Mouse (Mus musculus) granulocyte monocyte progenitor cell, adult 5-6 weeks (primary cell): ENCODE measurements around the gene Mrpl24. TPM values are rescaled to one million over a fixed set of nuclear protein-coding genes. Genes with fewer than 3 reads are reported as not detected.

Experiments used
- ATAC-seq: replicated peaks from 2 replicates; pipeline ENCODE4 v1.8.0; 2016; ENCODE audit warnings: mild to moderate bottlenecking, moderate TSS enrichment, inconsistent platforms; ENCODE audit not compliant: poor library complexity, severe bottlenecking
- total RNA-seq, 2 experiments: library from RNA; stranded (forward) in 1 of 2; stranded (reverse) in 1 of 2; fragments of 200-712, 200-1000 nt in 1 of 2; fragments of >200 nt in 1 of 2; fragmentation: Nextera tagmentation in 1 of 2; gene quantifications; 2 replicates each; pipeline ENCODE4 v1.2.3; 2014 to 2017

Gene Mrpl24
- total RNA-seq, 2 experiments from 2014 or later: 134 to 165 TPM

GRCm38 (mm10) chr3:87945781-87946540 is 26.7 kb downstream of the Mrpl24 start:
- ATAC-seq: no peak

DNA sequence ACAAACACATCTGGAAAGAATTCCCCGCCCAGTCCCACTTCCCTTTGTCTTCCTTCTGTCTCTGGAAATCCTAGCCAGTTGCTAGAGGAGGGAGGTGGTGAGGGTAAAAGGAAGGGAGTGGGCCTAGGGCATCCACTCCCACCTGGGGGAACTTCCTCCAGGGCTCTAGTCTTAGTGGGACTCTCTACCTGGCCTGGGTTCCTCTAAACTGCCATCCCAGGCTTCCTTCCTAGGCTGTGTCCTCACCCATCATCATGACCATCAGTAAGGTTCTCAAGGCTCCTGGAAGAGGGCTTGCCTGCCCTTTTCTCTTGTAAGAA is 27.2 kb downstream of the Mrpl24 start:
- ATAC-seq: no peak

DNA sequence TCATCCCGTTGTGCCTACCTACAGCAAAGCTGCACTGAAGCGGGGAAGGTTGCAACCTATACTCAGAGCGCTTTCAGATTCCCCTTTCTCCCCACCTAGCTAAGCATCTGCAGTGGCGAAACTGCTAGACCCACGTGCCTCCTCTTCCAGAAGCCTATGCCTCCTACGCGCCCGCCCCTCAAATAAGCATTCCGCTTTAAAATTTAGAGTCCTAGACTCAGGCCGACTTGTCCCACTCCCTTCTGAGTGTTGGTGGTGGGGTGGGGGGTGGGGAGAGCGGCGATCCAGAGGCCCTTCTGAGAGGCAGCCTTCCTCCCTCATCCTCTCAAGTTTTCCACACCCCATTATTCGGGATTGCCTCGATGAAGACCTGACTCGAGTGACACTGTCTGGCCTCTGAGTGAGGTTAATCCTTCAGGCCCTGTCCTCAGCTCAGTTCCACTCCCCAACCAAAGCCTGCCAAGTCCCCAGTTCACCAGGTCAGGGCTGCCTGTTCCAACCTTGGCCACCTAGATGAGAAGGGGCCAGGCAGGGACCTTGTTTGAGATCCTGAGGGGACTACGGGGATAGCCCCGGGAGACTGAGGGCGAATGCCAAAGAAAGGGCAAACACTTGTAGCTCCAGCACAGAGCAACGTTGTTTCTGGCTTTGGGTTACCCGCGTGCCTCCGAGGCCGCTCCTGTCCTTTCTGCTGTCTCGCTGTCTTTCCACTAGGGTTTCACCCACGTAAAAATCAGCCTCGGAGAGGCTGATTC is 27.9 kb downstream of the Mrpl24 start:
- 0 out of 2 replicates have a peak, but pooled peaks have one; percentile 30 for ATAC-seq

DNA sequence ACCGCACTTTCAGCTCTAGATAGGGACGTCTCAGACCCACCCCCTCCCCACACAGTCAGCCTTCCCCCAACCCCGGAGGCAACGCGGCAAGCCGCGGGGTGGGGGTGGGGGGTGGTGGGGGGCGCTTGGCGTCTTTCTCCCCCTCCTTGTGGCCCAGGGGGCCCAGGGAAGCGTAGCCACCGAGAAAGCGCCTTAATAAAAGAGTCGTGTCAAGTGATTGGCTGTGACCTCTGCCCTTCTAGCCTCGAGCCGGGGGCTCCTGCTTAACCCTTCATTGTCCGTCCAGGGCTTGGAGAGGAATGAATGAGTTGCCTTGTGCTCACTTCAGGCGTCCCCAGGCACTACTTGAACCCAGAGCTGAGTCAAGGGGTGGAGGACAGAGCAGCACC is 28.5 kb downstream of the Mrpl24 start:
- ATAC-seq: no peak

- peak; percentile 20; the same call in 1 of the 2 replicates for ATAC-seq
Measured at GRCm38 (mm10) chr3:87948378-87949265, 29.3 kb downstream of the Mrpl24 start, which contains the start of gene Crabp2. Gene Crabp2, plus strand, starts transcription at chr3:87948666.

DNA sequence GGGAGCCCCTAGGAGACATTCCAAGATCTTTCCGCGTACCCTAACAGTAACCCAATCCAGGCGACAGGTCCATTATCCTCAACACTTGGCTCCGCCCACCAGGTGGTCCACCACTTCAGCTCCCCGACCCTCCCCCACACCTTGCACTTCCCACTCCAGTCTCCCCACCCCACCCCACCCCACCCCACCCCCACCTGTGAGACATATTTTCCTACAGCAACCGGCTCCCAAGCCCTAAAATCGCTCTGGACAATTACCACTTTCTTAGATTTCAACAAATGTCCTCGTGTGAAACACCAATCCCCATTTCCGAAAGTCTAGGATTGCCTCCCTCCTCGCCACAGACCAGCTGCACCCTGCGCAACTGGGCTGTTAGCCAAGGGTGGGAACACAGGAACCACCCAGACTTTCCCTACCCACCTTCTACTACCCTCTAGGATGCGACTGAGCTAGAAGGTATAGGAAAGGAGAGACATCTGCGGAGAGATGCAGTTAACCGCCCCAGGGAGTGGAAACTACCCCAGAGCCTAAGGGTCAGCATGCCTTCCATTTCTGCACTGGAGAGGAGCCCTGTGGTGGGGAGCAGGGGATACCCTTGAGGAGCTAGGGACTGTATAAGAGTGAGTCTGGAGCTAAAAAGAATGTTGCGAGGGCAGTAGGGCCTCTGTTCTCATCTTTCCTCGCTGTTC is 30.1 kb downstream of the Mrpl24 start:
- no peak for ATAC-seq

GRCm38 (mm10) chr3:87949955-87950515 is 30.7 kb downstream of the Mrpl24 start:
- no peak for ATAC-seq

GRCm38 (mm10) chr3:87951946-87952345 is 32.6 kb downstream of the Mrpl24 start:
- no peak for ATAC-seq

DNA sequence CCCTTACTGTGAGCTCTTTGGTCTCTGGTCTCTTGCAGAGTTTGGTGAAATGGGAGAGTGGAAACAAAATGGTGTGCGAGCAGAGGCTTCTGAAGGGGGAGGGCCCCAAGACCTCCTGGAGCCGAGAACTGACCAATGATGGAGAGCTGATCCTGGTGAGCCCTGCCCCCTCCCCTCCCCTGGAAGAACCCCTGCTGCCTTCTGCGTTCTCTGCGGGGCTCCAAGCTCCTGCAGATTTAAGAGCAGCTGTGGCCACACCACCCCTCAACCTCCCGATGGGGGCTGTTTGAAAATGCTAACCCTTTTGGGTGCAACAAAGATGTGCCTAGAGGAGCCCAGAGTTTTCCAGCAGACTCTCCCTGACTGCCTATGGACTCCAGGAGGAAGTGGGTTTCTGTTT is 33.1 kb downstream of the Mrpl24 start:
- ATAC-seq: no peak

GRCm38 (mm10) chr3:87958056-87958455 is 38.8 kb downstream of the Mrpl24 start:
- no peak for ATAC-seq

DNA sequence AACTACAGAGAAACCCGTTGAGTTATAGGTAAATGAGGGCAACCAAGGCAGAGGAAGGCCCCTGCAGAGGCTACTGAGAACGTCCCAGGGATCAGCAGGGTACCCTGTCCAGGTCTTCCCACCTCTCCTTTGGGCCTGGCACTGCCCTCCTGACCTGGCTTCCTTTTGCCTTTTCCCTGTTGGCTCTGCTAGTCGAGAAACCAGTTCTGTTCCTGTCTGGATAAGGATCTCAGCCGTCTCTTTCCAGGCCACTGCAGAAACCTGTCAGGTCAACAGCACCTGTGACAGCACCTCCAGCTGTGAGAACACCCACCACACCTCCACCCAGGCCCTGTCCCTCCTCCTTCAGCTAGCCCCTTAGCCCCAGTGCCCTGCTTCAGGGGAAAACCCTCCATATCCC is 39.2 kb downstream of the Mrpl24 start:
- ATAC-seq: no peak

DNA sequence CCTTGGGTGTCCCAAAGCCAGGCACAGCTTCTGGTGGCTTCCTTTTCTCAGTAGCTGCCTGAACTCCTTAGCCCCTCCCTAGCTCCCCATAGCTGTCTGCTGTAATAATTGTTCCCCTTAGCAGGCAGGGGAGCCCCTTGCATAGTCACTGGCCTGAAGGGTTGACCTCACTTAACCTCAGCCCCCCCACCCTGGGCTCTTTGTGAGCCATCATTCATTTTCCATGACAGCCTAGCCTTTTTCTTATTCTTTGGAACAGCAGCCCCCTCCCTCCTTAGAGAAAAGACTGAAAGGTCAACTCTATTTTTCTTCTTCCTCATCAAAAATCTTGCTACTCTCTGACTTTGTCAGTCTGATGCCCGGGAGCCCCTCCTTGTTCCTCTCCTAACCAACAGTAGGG is 39.7 kb downstream of the Mrpl24 start:
- no peak for ATAC-seq

- ATAC-seq: no peak
Measured at GRCm38 (mm10) chr3:87959371-87959770, 40.1 kb downstream of the Mrpl24 start.

GRCm38 (mm10) chr3:87960191-87960585 is 40.9 kb downstream of the Mrpl24 start:
- no peak for ATAC-seq

DNA sequence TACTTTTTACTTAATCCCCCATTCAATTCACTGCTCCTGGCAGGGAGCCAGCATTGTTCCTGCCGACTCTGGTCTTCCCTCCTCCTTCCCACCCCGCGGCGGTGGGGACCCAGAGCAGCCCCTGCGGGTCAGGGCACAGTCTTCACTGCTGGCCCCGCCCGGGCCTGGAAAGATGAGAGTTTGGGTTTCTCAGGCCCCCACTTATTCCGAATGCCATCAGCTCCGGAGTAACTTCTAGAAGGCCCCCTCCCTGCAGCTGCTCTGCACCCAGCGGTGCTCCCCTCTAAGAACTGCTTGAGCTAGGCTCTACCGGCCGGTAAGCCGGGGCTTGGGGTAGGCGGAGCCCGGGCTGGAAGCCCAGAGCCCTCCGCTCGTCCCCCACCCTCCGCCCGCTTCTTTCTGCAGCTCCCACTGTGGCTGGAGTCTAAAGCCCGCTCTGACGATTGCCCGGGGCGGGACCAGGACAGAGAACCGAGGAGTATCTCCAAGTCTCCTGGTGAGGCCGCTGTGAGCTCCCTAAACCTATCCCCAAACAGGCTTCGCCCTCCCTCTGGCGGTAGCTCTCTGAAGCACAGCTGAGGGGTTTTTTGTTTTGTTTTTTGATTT is 41.4 kb downstream of the Mrpl24 start:
- peak; percentile 95 for ATAC-seq

DNA sequence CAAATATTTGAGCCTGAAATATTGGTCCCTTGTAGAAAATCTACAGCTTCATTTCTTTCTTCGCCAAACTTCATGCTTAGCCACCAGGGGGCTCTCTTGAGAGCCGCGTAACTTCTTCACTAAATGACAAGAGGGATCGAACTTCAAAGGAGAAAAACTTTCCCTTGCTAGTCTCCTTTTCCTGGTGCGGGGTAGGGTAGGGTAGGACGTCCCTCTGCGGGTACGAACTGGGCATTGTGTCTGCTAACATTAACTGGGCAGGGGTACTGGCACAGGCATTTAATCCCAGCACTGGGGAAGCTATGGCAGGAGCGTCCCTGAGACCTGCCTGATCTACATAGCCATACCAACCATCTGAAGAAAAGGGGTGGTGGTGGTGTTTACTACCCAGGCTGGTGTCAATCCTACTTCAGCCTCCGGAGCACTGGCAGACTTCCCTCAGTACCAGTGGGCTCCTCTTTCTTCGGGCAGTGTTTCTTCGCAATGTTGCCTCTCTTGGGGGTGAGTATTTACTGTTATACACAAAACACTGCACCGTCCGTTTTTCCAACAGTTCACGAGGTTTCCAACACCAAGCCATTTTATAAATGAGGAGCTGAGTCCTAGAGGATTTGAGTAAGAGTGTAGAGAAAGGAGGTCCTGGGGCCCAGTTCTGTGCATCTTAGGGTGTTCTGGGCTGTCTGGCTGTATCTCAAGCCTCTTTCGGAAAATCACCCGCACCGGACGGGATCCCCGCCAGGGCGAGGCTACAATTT is 51.1 kb downstream of the Mrpl24 start:
- ATAC-seq: peak; percentile 28; the same call in 1 of the 2 replicates

DNA sequence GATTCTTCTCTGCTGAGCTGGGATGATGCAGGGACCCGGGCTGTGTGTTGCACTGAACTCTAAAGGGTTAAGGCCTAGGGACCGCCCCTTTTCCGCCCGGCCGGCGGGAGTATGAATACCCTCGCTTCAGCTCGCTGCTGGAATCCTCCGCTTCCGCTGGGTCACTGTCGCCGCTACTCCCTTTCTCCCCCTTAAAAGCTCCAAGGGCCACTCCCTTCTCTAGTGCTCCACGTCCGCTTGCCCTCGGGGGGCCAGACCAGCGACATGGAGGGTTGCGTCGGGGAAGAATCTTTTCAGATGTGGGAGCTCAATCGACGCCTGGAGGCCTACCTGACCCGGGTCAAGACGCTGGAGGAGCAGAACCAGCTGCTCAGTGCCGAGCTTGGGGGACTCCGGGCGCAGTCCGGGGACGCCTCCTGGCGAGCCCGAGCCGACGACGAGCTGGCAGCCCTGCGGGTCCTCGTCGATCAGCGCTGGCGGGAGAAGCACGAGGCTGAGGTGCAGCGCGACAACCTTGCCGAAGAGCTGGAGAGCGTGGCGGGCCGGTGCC is 51.7 kb downstream of the Mrpl24 start, which contains the start of gene Nes:
Gene Nes, plus strand, starts transcription at position 140 of the 550 bp plus-strand sequence.
- peak; percentile 47 for ATAC-seq

DNA sequence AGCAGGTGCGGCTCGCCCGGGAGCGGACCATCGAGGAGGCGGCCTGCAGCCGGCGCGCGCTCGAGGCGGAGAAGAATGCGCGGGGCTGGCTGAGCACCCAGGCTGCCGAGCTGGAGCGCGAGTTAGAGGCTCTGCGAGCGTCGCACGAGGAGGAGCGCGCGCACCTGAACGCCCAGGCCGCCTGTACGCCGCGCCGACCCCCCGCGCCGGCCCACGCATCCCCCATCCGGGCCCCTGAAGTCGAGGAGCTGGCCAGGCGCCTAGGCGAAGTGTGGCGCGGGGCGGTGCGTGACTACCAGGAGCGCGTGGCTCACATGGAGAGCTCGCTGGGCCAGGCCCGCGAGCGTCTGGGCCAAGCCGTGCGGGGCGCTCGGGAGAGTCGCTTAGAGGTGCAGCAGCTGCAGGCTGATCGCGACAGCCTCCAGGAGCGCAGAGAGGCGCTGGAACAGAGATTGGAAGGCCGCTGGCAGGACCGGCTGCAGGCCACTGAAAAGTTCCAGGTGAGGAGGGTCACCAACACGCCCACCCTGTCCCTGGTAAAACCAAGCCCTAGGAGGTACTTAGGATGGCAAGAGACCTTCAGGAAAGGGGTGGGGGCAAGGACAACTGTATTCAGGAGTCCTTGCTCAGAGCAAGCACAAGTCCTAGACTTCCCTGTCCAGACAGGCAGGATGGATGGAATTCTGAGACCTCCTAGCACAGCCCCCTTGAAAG is 52.3 kb downstream of the Mrpl24 start:
- no peak for ATAC-seq
